Mouse (Mus musculus): Measurements from ENCODE around the gene Kars.

Kars gene

DNA sequence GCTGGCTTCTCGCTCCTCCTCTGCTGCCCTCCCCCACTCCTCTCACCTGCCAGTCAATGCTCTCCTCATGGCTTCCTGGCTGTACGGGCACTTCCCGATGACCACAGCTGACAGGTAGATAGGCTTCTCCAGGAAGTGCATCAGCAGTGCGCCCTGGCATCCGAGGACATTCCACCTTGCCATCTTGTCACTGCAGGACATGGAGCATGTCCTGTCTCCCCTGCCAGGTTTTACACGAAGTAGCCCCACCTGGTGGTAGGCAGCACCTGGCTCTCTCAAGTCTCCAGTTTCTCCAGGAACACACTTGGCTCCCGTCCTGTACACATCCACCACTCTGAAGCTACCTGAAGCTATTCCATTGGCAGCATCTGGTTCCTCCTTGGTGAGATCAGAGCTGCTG lies 29.0 kb downstream of the Kars start:
- DNase-seq (ENCODE audit: low spot score in 2 of 2): peak in 1 of 2 experiments; percentile 35

DNA sequence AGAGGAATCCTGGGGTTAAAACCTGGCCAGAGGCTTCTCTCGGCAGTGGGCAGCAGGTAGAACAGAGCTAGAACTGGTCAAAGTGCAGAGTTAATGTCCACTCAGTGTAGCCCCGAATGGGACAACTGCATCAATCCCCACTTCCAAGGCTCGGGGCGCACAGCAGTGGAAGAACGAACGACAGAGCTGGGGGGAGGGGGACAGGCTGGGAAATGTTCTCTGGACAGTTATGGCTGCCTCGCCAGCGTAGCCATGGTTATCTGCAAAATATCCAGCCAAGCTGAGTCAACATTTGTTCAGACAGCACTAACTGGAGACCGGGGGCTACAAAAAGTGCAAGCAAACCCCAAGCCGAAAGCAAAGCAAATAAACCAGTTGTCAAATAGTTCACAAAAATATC lies 33.0 kb downstream of the Kars start:
- DNase-seq (ENCODE audit: low spot score in 2 of 2): no peak

DNA sequence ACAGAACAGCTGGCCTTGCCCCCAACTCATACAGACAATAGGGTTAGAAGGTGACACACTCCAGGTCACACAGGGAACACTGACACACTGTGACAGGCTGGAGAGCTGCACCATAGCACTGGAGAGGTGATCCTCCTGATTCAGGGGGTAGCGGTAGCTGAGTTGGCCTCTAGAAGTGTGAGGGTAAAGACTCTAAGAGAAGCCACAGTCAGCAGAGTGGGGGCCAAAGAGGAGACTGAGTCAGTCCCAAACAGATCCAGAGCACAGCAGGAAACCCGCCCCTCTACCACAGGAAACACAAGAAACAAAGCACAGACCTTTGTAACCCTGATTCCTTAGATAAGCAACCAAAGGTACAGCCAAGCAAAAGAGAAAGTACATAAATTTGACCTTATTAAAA lies 34.8 kb downstream of the Kars start:
- DNase-seq (ENCODE audit: low spot score in 2 of 2): no peak

DNA sequence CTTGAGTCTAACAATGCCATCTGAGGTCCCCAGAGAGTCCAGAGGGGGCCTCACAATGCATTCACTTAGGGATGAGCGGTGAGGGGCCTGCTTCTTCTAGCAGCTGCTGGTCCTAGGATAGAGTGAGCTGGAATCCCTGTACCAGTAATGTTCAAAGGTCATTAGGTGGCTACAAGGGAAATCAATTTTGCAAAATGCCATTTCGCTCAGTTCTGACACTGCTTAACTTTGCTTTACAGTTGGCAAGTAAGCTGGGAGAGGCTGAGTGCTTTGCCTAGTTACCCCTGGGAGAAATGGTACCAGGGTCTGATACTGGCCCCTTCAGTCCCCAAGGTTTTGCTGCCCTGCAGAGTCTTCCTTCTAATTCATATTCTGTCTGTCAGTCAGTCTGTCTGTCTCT lies 35.4 kb downstream of the Kars start:
- no peak for DNase-seq (ENCODE audit: low spot score in 2 of 2)

DNA sequence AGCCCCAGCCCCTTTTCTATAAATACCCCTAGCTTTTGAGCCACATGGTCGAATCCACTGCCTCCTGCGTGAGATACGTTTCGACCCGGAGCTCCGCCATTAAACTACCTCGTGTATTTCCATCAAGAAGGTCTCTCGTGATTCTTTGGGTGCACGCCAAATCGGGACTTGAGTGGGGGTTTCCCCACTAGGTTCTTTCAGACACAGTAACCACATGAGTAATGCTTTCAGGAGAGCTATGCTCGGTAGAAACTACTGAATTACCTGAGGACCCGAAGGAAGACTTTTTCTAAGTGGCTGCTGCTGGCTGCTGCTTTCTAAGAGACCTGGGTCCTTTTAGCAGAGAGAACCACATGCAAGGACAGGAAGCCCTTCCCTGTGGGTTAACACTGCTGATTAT lies 37.0 kb downstream of the Kars start:
- DNase-seq (ENCODE audit: low spot score in 2 of 2): no peak

DNA sequence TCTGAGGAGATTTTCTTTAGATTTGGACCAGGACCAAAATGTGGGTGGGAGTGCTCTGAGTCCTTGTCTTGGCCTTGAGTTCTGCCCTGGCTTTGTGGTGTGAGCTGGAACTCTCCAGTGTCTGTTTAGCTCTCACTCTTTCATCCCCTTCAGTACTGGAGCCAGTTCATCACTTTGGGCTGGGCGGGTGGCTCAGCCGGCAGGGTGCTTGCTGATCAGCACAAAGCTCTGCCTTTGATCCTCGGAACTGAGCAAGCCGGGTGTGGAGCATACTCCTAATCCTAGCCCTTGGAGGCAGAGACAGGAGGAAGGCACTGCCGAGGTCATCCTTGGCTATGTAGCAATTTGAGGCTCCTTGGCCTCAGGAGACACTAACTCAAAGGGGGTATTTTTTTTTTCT lies 42.1 kb downstream of the Kars start:
- no peak for DNase-seq (ENCODE audit: low spot score in 2 of 2)

DNA sequence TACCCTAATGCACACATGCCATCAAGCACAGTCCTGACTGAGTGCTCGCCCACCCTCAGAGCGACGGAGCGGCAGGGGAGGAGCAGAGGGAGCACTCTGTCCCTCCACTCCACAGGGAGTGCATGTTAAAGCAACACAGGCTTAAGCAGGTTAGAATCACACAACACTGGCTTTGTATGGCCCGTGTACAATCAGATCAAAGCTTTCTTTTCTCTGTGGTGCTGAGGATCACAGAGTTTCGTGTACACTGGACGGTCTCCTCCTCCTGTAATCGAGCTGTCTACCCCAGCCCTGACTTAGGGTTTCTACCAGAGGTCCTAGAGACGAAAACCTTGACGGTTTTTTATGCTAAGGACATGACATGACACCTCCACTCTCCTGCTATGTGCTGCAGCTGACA lies 42.6 kb downstream of the Kars start:
- no peak for DNase-seq (ENCODE audit: low spot score in 2 of 2)

DNA sequence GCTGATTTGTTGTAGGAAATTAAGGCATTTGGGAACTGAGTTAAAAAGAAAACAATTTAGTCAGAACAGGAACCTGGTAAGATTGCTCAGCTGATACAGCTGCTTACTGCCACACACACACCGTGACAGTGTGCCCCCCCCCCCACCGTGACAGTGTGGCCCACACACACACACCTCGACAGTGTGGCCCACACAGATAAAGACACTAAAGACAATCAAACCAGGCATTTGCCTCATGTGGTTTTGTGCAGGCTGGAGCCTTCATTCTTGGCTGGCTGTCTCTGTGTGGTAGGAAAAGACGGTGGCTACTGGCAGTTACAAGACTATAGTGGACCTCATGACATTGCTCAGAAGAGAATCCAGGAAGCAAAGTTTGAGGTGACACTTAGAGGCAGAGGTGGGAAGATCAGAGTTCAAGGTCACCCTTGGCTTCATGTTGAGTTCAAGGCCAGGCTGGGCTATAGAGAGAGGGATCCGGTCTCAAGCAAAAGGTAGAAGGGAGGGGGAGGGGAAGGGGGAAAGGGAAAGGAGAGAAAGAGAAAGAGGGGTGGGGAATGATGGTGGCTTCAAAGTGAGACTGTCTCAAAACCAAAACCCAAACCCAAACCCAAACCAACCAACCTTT lies 43.8 kb downstream of the Kars start:
- no peak for DNase-seq (ENCODE audit: low spot score in 2 of 2)

DNA sequence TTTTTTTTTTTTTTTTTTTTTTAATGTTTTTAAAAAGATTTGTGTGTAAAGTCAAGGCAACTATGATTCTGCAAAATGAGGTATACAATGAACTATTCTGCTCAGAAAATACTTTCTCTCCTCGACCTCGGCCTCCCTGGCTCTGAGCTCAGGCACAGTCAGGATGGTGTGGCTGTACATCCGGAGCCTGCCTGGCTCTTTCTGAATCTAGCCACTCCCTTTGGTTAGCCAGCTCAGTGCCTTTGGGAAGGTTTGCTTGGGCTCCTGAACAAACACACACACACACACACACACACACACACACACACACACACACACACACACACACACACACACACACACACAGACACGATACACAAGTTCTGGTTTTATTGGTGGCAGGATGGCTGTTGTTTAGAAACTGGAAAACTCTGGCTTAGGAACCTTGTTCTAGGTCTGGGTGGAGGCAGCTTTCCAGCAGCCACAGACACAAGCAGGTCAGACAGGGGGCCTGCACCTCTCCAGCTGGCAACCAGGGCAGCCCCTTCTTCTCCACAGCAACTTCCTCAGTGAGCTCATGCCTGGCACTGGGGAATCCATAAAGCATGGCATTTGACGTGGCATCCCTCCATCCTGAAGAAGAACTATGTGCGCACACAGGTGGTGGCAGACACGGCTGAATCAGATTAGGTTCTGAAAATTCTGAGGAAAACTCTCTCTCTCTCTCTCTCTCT lies 46.1 kb downstream of the Kars start:
- DNase-seq (ENCODE audit: low spot score in 2 of 2): no peak

DNA sequence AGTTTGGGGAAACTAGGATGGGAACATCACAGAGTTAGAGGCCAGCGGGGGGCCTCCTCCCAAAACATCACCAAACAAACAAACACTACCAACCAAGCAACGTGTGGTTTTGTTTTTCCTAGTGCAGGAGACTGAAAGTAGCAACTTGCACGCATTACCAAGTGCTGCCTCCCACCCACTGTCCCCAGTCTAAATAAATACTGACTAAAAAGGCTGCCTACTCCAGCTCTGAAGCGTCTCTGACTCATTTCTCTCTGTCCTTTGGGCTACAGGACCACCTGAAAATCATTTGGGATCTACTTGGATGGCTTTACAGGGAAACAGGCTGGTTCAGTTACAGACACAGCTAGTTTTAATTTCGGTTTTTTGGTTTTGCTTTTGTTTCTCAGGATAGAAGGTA lies 46.8 kb downstream of the Kars start:
- DNase-seq (ENCODE audit: low spot score in 2 of 2): no peak

DNA sequence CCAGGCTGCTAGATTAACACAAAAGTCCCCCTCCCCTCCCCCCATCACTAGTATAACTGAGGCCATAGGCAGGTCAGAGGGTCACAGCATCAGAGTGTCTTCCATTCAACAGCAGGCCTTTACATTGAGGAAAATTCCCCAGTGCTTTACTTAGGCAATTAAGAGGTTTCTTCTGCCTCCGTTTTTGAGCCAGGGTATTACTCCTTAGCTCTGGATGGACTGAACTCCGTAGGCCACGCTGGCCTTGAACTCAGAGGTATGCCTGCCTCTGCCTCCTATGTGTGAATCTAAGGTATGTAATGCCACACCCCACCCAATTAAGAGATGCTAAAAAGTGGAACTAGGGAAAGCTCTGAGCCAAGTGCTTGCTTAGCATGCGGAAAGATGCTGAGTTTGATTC lies 47.6 kb downstream of the Kars start:
- DNase-seq (ENCODE audit: low spot score in 2 of 2): no peak

DNA sequence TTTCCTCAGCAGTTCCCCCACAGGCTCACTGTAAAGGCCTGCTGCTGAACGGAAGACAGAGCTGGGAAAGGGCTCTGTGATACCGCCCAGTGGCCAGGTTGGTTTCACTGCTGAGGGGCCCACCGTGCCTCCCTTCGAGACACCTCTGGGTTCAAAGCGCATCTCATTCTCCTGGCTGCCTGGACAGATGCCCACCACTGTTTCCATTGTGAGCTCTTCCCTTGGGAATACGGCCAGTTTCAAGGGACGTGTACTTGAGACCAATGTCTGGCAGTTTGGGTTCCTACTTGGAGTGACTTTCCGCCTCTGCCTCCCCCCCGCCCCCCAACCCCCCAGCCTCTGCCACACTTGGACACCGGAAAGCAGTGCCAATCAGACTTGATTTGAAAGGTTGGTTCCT lies 48.0 kb downstream of the Kars start:
- DNase-seq (ENCODE audit: low spot score in 2 of 2): no peak

DNA sequence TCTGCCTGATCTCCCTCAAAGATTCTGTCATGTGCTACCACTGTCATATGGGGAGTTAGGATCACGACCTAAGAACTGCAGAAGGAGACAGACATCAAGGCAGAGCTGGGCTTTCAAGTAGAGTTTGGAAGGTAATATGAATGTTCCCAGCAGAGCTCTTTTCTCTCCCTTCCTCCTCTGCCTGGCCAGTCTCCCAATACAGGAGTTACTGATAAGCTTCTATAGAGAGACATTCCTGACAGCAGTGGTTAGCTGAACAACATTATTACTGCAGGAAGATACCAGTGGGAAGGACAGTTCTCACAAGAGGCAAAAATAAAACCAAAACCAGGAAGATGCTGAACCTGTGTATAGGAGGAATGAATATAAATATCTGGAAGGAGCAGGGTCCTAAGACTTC lies 48.5 kb downstream of the Kars start:
- no peak for DNase-seq (ENCODE audit: low spot score in 2 of 2)

DNA sequence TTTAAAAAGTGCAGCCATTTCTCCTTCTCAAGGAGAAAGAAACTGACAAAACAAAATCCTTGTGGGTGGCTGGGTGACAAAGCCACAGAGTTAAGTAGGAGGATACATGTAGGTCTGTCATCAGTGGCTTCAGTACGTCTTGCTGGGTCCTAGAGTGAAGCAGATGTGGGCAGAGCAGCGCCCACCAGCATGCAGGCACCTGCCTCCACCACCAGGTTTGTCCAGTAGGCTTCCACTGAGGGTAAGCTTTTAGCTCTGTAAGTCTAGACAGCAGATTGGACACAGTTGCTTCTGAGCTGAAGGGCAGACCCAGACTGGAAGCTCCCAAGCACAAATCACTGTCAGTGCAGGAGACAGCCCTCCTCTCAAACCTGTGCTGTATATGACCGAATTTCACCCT lies 49.8 kb downstream of the Kars start:
- no peak for DNase-seq (ENCODE audit: low spot score in 2 of 2)

DNA sequence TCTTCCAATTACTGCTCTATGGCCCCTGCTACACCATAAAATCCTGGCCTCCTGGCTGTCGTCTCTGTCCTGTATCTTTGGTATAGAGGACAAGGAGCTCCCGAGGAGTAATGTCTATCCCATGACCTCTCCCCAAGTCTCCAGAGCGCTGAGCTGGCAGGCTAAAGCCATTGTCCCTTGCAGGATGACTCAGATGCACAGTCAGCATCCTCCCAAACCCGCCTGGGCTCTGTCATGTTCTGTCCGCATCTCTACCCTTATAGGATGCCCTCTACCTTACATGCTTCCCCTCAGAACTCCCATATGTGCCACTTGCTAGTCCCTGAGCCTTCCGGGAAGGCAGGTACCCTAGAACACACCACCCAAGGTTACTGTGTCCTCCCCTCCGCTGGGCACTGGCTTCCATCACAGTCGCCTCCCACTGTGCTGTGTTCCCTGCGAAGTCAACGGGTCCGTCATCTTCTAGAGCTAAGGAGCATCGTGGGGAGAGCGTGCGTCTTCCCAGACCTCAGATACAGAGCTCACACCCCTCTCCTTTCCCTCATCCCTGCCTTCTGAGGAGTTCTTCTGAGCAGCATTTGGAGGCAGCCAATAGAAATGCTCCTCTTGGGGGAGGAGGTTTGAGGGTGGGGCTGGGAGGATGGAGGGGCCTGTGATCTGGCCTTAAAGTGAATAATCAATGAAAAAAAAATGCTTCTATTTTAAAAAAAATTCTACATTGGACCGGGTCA lies 50.4 kb downstream of the Kars start:
- no peak for DNase-seq (ENCODE audit: low spot score in 2 of 2)

DNA sequence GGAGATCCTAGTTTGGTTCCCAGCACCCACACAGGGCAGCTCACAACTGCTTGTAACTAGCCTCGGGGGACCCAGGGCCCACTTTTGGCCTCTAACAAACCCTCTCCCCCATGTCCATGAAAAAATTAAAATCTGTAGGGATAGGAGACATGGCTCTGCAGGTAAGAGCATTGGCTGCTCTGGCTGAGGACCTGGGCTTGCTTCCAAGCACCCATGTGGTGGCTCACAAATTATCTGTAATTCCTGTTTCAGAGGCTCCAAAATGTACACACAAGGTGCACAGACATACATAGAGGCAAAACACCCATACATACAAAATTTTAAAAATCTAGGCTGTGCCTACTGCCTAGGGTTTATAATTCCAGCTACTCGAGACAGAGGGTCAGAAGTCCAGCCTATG lies 53.9 kb downstream of the Kars start:
- DNase-seq (ENCODE audit: low spot score in 2 of 2): no peak

DNA sequence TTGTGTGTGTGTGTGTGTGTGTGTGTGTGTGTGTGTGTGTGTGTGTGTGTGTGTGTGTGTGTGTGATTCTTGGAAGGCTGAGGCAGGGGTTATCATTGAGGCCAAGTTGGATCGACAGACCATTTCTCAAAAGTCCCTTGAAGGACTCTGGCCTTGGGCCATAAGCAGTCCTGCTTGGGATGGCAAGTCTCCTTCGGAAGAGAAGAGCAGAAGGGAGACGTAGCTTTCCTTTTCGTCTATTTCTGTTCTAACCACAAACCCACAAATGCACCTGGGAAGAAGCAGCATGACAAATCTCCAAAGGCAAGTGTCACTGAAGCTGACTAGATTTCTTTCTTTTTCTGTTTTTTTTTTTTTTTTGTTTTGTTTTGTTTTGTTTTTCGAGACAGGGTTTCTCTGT lies 55.2 kb downstream of the Kars start:
- no peak for DNase-seq (ENCODE audit: low spot score in 2 of 2)

DNA sequence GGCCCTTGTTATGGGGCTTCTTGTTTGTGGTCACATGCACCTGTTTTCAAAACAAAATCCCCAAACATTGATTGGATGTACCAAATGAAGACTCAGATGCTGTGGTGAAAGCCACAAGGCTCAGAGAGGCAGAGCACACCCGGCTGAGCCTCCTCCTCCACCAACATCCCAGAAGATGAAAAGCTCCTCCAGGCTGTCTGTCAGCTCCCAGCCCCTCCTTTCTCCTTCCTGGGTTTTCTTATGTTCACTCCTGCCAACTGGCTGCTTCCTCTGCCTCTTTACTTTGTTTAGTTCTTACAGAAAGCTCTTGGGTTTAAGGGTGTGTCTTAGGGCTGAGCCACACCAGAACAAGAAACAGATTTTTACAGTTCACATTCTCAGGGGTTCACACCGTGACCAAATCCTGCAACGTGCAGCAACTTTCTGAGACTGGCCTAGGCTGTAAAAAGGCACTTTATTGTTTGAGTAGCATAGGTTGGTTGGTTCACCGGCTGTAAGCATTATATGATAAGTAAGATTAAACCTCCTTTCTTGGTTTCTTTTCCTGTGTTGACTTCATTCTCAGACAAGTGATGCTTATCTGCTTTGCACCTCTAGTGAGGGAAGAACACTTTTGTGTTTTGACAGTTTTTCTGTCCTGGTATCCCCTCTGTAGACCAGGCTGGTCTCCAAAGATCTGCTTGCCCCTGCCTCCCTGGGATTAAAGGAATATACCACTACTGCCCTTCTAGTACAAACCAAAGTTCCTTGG lies 56.1 kb downstream of the Kars start:
- DNase-seq (ENCODE audit: low spot score in 2 of 2): no peak

DNA sequence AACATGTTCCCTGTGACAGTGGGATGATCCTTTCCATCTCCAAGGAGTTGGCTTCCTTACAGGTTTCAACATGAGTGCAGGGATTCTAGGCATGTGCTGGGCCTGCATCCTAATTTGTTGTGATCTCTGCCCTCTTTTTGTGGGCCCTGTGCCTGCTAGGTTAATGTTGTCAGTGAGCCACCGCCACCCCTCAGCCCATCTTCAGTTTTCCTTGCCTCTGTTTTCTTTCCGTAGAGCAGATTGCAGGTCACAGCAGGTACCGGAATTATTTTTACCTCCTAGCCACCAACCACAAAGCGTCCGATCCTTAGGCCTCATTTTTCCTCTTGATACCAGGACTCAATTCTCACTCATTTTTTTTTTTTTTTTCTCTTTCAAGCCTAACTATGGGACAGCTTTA lies 59.2 kb downstream of the Kars start:
- DNase-seq (ENCODE audit: low spot score in 2 of 2): no peak

DNA sequence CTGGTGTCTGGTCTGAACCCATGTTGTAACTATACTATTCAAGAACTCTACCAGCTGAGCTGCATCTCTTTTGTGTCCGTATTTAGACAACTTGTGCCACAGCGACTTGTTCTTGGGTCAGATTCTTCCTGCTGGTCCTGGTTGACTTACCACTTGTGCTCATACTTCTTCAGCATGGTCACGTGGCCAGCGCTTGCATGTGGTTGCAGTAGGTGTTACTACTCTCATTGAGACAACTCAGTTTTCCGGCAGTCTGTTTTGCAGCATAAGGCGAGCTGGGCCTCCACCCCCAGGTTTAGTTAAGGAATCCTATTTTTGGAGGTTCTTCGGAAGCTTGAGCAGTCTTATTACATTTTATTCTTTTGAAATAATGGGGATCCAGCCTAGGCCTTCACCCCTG lies 59.8 kb downstream of the Kars start:
- DNase-seq (ENCODE audit: low spot score in 2 of 2): peak in 1 of 2 experiments; percentile 63

DNA sequence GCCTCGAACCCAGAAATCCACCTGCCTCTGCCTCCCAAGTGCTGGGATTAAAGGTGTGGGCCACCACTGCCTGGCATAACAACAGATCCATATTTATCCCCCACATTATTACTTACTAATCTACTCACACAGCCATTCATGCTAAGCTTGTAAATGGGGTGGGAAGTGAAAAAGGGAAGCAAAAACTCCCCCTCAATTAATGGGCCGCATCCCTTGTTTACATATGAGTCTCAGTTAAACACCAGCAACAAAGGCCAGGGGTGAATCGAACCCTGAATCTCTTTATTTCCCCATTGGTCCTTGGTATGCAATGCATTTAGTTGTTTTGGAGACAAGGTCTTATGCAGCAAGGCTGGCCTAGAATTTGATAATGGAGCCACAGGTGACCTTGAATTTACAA lies 60.3 kb downstream of the Kars start:
- no peak for DNase-seq (ENCODE audit: low spot score in 2 of 2)

DNA sequence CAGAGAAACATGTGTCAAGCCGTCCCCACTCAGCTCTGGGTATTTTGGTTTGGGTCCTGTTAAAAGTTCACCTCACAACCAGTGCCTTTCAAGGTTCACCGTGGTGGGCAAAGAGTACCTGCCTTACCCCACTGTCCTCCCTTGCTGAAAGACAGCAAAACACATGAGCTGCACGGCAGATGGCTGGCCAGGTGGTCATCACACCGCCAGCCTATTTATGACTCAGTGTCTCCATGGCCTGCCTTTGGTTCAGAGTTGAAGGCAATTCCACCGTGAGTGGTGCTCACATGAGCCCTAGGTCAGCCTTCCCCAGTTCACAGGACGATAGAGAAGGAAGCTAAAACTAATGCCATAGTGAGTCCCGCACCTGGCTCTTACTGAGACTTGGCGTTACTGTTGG lies 63.2 kb downstream of the Kars start:
- no peak for DNase-seq (ENCODE audit: low spot score in 2 of 2)

DNA sequence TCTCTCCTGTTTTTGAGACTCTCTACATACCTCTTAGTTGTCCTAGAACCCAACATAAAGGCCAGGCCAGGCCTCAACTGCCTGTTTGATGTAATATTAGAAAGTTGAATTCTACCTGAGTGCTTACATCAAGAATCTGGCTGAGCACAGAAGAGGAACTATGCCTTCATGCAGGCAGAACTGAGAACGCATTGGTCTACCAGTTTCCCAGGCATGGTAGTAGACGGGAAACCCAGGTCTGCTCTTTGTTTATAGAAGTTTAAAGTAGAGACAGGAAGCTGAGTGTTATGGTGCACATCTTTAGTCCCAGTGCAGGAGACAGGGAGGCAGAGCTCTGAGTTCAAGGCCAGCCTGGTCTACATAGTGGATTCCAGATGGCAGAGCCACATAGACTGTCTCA lies 64.0 kb downstream of the Kars start:
- no peak for DNase-seq (ENCODE audit: low spot score in 2 of 2)

All from spleen, postnatal 10 days (tissue).